8 mouse cellular contexts compared by ENCODE assay signal in the genomic region with DNA sequence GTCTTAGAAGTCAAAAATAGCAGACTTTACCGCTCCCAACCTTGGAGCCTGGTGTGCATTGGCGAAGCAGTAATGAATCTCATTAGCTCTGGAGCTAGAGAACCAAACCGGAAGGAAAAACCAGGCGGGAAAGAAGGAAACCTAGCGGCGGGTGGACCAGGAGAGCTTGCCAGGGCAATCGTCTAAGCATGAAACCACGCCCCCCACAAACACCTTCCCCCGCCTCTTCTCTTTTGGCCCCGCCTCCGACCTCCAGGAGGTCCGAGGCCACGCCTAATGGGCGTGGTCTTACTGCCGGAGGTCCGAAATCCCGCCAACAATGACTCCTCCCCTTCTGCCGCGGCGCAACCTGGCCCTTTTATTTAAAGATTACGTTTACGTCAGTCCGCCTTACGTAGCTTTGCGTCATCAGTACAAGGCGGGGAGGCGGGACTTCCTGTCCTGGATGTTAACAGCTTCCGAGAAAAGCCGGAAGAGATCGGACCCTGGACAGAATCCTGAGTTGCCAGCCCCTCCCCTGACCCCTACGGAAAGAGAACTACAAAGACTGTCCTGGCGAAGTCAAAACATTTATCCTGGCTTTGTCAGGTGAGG. TPM values are rescaled to one million over a fixed set of nuclear protein-coding genes. Genes with fewer than 3 reads are reported as not detected.
DNase-seq lines count a peak whose midpoint lies in the region; ATAC-seq lines count a peak whose summit lies in the region.

A gene (plus strand): TSS at position 431 of the 594 bp plus-strand sequence.

- whole genome bisulfite sequencing in hindbrain, embryonic 11.5 days = 0% methylated on average over 32 of the region's 32 CpGs

- no peaks in the 10 kb centered on the region for H3K36me3 ChIP-seq in hindbrain, embryonic 11.5 days (ENCODE audit: control insufficient read depth, insufficient read depth, low read length)

- peak within 1 kb of the TSS; percentile 80 for H3K4me2 ChIP-seq in hindbrain, embryonic 11.5 days (replicated peaks; ENCODE audit: low read depth, low read length)

- peak; percentile 88 for ATAC-seq in hindbrain, embryonic 11.5 days (ENCODE audit: low FRiP score)

- no peaks in the 10 kb centered on the region for H3K27me3 ChIP-seq in hindbrain, embryonic 11.5 days (ENCODE audit: control insufficient read depth, insufficient read depth, low read length)

- H3K4me1 ChIP-seq in hindbrain, embryonic 11.5 days (replicated peaks; ENCODE audit: control insufficient read depth, insufficient read depth, low read length) = peaks cover 3% of the 10 kb centered on the region

- peak; percentile 98 for DNase-seq in Muller cell, postnatal 12 days (ENCODE audit: inconsistent ontology term)
- peak; percentile 97 for DNase-seq in cerebellum, adult 9-11 months
- DNase-seq in frontal cortex, adult 2 months (ENCODE audit: extremely low spot score in 1 of 2, low spot score in 1 of 2) = peak; percentile 97 to 98
- DNase-seq in hindbrain, embryonic 11.5 days (ENCODE audit: low spot score) = peak; percentile 99
- DNase-seq in layer of hippocampus, postnatal 10 days (ENCODE audit: low spot score in 2 of 2) = peak; percentile 90 to 91
- peak; percentile 98 for DNase-seq in lung, postnatal 10 days
- DNase-seq in ovary, postnatal 36 days (ENCODE audit: low spot score) = peak; percentile 94
- DNase-seq in thymus, postnatal 25 days = peak; percentile 95

- peak within 1 kb of the TSS; percentile 69 for H3K27ac ChIP-seq in hindbrain, embryonic 11.5 days (ENCODE audit: low read depth, low read length)

- H3K4me3 ChIP-seq in hindbrain, embryonic 11.5 days (ENCODE audit: low read depth, low read length) = peak within 1 kb of the TSS; percentile 73

- peak within 1 kb of the TSS; percentile 81 for H3K9ac ChIP-seq in hindbrain, embryonic 11.5 days (ENCODE audit: low read depth, low read length)

- no peaks in the 10 kb centered on the region for H3K9me3 ChIP-seq in hindbrain, embryonic 11.5 days (ENCODE audit: control insufficient read depth, low read length)

RNA-seq across cellular contexts. Expression of the gene that starts here (rescaled TPM):
- 82.5 and 85.4 TPM in 2 replicates for polyA plus RNA-seq in frontal cortex, adult 2 months (2012; rRNA removed)
- 64.0 and 65.2 TPM in 2 replicates for polyA plus RNA-seq in hindbrain, embryonic 11.5 days (2014; fragmentation: Nextera tagmentation; extraction: Ambion mirVana)
- total RNA-seq in layer of hippocampus, postnatal 10 days (2021) = 10 to 100 TPM; 55.2 to 60.4 TPM

Comparison
In these comparisons a context has a peak if more than half of its experiments do, and no peak if none do; other contexts are left out.
1. Peak in every context shown above with its lines: DNase-seq, ATAC-seq, H3K4me3 ChIP-seq and H3K27ac ChIP-seq.